Mouse (Mus musculus): ENCODE results near the gene Asic2.

Asic2 gene

DNA sequence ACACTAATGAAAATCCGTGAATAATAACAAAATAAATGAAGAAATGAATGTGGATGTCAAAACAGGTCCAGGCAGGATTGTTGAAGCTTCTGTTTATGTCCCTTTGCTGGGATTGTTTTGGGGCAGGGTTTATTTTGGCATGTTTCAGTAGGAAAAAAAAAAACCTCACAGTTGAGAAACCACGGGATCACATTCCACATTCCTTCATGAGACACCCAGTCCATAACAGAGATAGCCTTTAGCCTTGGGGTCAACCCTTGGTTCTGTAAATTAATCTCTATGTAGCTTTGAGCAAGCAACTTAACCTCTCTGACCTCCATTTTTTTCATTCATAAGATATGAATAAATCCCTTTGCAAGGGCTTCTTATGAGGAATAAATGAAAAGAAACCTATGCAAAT lies 127.3 kb downstream of the Asic2 start:
- no peak for DNase-seq (ENCODE audit: low spot score)

GRCm38 (mm10) chr11:81838426-81838825 lies 129.8 kb downstream of the Asic2 start:
- no peak for DNase-seq (ENCODE audit: low spot score)

- DNase-seq (ENCODE audit: low spot score): no peak
Measured at GRCm38 (mm10) chr11:81832381-81832780, 135.9 kb downstream of the Asic2 start.

DNA sequence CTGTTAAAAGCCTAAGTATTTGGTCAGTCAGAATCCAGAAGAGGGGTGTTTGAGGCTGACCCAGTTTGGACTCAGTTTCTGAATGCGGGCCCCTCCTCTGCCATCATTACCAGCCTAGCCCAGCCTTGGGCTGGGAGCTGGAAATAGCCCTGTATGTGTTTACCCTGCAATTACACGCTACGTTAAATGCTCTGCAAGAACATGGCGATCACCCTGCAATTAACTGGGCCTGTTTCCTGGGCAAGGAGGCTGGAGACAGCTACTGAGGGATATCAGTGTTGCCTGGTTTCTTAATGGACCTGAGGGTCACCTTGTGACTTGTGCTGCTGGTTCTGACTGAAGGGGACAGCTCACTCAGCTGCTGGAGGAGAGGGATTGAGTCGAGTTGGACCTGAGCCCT lies 151.7 kb downstream of the Asic2 start:
- no peak for DNase-seq (ENCODE audit: low spot score)

DNA sequence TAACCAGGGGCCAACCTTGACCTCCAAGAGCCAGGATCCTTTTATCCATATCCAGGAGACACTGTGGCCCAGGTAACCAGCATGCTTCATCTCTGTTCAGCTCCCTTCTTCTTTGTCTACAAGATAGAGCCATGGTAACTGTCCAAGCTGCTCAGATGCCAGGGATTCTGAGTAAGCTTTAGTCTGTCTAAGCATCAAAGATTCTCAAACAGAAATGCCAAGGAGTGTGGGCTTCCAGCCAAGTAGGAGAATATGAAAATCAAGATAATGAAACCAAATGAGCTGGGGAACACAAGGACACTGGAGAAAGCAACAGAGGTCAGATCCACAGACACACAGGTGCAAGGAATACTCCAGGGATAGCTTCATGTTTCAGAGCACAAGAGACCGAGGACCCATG lies 153.4 kb downstream of the Asic2 start:
- DNase-seq (ENCODE audit: low spot score): no peak

DNA sequence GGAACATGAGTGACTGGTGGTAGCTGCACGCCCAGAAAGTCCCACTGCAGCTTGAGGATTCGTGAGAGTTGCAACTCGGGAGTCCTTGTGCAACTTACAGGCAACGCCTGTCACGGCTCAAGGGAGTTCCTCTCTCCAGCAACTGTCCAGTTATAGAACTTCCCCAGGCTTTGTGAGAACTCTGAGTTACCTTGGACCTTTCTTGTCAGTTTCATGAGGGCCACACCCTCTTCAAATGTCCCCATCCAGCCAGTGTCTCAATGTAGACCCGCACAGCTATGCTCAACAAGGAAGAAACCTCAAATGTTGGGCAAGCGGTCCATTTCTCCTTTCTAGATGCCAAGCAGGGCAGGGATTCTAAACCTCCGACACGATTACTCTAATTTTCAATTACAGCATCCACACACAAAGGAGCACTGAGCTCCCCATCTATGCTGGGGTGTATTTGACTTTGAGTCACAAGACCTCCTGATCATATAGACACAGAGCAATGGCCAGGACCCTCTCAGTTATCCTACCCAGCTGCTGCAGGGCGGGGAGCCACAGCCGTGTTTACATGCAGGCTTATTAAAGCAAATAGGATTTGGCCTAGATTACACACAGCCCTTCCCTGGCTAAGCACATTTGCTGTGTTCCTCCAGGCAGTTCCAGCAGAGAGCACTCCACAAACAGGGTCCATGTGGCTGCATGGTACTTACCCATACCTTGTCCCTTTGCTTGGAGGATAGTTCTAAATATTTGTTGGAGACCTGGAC lies 161.2 kb downstream of the Asic2 start:
- no peak for DNase-seq (ENCODE audit: low spot score)

GRCm38 (mm10) chr11:81803544-81803943 lies 164.7 kb downstream of the Asic2 start:
- no peak for DNase-seq (ENCODE audit: low spot score)

DNA sequence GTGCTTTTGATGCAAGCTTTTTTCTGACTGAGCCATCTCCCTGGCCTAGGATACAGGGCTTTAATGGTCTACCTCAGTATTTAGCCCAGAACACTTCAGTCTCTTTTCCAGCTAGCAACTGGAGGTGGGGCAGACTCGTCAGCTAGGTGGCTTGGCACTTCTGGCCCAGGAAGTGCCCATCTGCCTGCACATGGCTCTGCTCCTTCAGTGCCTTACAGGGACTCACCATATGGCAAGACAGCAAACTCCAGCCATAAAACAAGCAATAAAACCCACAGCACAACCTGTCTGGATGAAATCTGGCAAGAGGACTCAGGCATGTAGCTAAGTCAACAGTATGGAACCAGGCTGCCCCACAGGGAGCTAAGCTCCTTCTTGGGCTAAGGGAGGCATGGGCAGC lies 165.6 kb downstream of the Asic2 start:
- DNase-seq (ENCODE audit: low spot score): no peak

GRCm38 (mm10) chr11:81800899-81801298 lies 167.4 kb downstream of the Asic2 start:
- no peak for DNase-seq (ENCODE audit: low spot score)

DNA sequence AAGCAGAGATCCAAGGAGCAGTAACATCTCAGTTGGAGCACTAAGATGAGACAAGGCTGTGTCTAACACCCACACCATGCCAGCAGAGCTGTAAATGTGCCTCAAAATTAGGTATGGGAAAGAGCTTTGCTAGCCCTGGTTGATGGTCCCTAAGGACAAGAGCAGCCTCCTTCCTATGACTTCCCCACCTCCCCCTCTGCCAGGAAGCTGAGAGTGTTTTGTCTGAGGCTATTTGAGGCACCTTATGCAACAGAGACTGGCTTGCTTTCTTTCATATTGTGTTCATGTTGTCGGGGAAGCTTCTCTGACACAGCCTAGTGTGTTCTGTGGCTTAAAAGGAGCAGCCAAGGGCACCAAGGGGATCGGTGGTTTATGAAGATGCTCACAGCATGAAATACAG lies 174.7 kb downstream of the Asic2 start:
- DNase-seq (ENCODE audit: low spot score): no peak

DNA sequence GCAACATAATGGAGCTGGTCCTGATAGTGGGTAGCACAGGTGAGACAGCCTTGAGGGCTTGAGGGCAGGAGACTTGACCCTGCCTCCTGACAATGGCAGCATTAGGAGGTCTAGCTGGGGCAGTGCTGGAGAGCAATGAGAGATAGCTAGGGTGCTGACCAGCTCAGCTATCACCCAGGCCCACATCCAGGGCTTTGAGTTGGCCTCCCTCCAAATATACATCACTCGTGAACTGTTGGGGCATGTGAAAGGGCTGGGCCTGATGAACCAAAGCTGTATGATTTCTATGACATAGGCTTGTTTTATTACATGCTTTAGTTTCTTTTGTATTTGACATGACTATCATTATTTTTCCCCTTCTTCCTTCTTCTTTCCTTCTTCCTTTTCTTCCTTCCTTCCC lies 176.7 kb downstream of the Asic2 start:
- no peak for DNase-seq (ENCODE audit: low spot score)

DNA sequence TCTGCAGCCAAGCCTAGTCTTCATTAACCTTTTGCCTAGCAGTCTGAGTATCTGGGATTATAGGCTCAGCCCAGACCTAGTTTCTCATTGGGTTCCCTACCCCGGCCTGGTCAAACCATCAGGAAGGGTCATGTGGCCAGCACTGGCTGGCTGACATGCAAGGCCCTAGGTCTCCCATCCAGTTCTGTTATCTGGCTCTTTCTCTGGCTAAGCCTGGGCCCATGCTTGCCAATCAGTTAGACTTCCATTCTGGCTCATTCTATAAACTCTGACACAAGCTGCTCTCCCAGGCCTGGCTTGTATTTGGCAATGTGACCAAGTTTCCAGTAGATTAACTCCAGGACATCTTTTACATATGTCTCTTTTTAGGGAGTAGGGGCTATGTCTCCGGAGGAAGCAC lies 187.7 kb downstream of the Asic2 start:
- DNase-seq (ENCODE audit: low spot score): no peak

DNA sequence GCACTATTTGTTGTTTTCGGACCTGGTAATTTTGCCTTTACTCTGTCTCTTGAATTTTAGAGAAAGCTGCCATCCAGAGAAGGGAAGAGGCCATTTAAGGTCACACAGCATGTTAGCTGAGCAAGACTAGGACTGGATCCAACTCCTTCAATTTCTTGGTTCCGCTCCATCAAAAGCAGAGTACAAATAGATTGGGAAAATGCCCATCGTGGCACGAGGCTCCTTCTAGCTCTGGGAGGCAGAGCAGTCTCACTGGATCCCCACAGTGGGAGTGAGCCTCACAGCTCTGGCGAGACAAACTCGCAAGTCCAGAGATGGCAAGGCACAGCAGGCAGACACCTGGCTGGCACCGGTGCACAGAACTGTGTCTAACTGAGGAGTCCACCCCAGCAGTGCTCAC lies 188.4 kb downstream of the Asic2 start:
- no peak for DNase-seq (ENCODE audit: low spot score)

- no peak for DNase-seq (ENCODE audit: low spot score)
Measured at GRCm38 (mm10) chr11:81771195-81771895, 196.9 kb downstream of the Asic2 start.

- no peak for DNase-seq (ENCODE audit: low spot score)
Measured at GRCm38 (mm10) chr11:81769691-81770260, 198.5 kb downstream of the Asic2 start.

GRCm38 (mm10) chr11:81768305-81768704 lies 200.0 kb downstream of the Asic2 start:
- DNase-seq (ENCODE audit: low spot score): no peak

DNA sequence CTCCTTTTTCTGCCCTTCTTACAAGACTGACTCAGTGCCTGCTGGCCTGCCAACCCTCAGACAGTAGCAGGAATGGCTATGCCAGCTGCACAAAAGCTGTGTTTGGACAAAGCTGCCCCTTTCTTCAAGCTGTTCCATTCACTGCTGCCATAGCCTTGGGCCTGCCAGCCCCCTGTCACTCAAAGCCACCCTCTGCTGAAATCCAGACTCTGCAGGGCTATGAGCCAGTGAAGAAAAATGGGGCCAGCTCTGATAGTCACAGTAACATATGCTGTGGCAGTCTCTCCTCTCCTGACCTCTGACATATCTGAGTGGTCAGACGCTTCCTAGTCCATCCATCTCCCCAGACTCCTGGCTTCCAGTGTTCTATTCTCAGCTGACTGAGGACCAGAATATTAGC lies 200.5 kb downstream of the Asic2 start:
- no peak for DNase-seq (ENCODE audit: low spot score)

- no peak for DNase-seq (ENCODE audit: low spot score)
Measured at GRCm38 (mm10) chr11:81765288-81765687, 203.0 kb downstream of the Asic2 start.

DNA sequence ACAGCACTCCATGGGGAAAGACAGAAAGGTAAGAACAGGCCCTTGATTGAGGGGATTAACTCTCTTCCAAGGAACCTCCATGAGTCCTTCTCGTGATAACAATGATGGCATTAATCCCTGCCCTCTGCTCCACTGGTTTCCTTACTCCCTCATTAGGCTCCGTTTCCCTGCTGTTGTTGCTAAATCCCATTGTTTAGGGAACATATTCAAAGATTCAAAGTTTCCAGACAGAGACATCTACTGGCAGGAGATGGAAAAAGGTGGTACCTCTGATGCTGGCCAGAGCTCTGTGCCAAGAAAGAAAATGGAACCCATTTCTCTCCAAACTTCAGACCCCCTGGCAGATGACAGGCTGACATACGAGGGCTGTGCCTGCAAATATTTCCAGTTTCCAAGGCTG lies 203.5 kb downstream of the Asic2 start:
- DNase-seq (ENCODE audit: low spot score): no peak

DNA sequence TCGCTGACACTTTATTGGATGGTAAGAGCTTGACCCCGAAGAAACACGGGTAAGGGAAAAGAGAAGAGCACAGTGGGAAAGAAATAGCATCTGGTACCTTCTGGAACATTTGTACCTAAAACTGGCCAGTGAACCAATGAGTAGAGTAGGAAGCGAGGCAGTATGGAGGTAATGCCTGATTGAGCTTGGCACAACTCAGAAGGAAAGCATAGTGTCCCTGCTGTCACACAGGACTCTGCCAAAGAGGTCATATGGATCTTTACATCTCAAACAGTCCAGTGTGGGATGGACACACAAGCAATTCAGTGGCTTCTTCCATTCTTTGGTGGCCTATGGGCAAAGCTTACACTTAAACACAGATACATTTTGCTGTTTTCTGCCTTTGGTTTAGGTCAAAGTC lies 211.0 kb downstream of the Asic2 start:
- DNase-seq (ENCODE audit: low spot score): no peak

- no peak for DNase-seq (ENCODE audit: low spot score)
Measured at GRCm38 (mm10) chr11:81750876-81751275, 217.4 kb downstream of the Asic2 start.

DNA sequence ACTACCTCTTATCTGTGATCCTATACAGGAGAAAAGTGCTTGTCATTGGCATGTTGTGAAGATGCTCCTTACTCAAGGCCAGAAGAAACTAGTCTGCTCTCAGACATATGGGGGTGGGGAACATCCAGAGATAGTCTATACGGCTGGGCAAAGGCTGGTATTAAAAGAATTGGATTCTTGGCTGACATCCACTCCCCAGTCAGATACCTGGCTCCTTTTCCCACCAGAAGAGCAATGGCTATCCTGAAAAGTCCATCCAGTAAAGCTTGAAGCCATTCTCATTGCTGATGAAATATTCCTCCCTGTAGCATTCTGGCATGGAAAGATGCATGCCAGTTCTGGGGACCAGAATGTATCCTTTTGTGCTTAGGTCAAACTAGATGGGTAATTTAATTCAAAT lies 218.2 kb downstream of the Asic2 start:
- no peak for DNase-seq (ENCODE audit: low spot score)

DNA sequence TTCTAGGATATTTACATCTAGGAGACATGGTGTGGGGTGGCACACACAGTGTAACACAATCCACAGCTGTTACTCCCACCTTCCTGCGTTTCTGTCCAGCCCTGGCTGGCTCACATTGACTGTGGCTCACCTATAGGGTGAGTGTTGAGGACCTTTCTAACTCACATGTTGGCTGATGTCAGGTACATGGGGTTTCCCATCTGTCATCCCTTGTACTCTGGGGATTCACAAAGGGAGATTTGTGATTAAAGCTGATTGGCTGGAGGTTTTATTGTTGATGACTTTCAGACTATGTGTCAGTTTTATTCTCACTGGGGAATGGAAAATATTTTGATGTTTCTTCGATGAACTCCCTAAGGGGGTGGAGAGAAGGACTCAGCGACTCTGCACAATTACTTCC lies 229.3 kb downstream of the Asic2 start:
- DNase-seq (ENCODE audit: low spot score): no peak

GRCm38 (mm10) chr11:81737777-81738176 lies 230.5 kb downstream of the Asic2 start:
- DNase-seq (ENCODE audit: low spot score): no peak

All from ovary, postnatal 10 days (tissue).